Comparison of ENCODE assay signal across 9 mouse cellular contexts in the genomic region with DNA sequence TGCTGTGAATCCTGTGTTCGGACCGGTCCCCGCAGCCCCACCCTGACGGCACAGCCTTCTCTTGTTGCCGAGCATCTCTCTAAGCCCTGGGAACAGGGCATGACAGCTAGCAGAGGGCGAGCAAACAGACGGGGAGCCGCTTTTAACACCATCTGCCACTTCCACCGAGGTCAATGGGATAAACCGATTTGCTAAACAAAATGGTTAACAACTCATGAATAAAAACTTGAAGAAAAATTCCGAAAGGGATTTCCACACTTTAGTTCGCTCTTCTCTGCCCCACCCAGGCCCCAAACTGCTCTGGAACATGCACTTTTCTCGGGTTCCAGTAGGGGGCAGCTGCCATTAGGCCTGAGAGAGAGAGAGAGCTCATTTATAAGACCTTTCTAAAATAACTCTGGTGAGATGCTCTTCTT.
DNase-seq lines count a peak whose midpoint lies in the region; ATAC-seq lines count a peak whose summit lies in the region.
"Had no signal": no experiment of that assay in that cellular context is flagged by ENCODE, and none has a peak within 500 bp of the region (broad histone marks: within the 10 kb centered on the region; RNA-seq: fewer than 3 reads in every experiment).

No protein-coding gene starts in this region.

- 8% methylated on average over 13 of the region's 13 CpGs for WGBS in hindbrain, embryonic 11.5 days
- WGBS in midbrain, embryonic 15.5 days = 2% methylated on average over 13 of the region's 13 CpGs

- H3K27me3 ChIP-seq in hindbrain, embryonic 11.5 days (ENCODE audit: control insufficient read depth, insufficient read depth, low read length) = no peaks in the 10 kb centered on the region
- peaks cover 7% of the 10 kb centered on the region for H3K27me3 ChIP-seq in midbrain, embryonic 15.5 days (replicated peaks)
- H3K27me3 ChIP-seq: lung, embryonic 15.5 days had no signal

- H3K4me3 ChIP-seq in hindbrain, embryonic 11.5 days (ENCODE audit: low read depth, low read length) = no peak overlapping the region
- no peak overlapping the region for H3K4me3 ChIP-seq in midbrain, embryonic 15.5 days
- H3K4me3 ChIP-seq: lung, embryonic 15.5 days had no signal

- H3K4me2 ChIP-seq in hindbrain, embryonic 11.5 days (replicated peaks; ENCODE audit: low read depth, low read length) = no peak overlapping the region
- H3K4me2 ChIP-seq in midbrain, embryonic 15.5 days = 0 out of 2 replicates have a peak overlapping the region, but pooled peaks have one; percentile 2
- H3K4me2 ChIP-seq: lung, embryonic 15.5 days had no signal

- 0 out of 2 replicates have a peak overlapping the region, but pooled peaks have one; percentile 58 for H3K27ac ChIP-seq in hindbrain, embryonic 11.5 days (ENCODE audit: low read depth, low read length)
- no peak overlapping the region for H3K27ac ChIP-seq in midbrain, embryonic 15.5 days
- H3K27ac ChIP-seq: lung, embryonic 15.5 days had no signal

- peak; percentile 89 for ATAC-seq in hindbrain, embryonic 11.5 days (ENCODE audit: low FRiP score)
- peak; percentile 74 for ATAC-seq in midbrain, embryonic 15.5 days (replicated peaks)

- peak overlapping the region; percentile 19; the same call in 1 of the 2 replicates for H3K9ac ChIP-seq in hindbrain, embryonic 11.5 days (ENCODE audit: low read depth, low read length)
- H3K9ac ChIP-seq in midbrain, embryonic 15.5 days = no peak overlapping the region
- H3K9ac ChIP-seq: lung, embryonic 15.5 days had no signal

- DNase-seq in heart, postnatal 10 days = peak; percentile 6 to 27
- DNase-seq in heart, adult 8-10 months (ENCODE audit: low spot score) = no peak
- DNase-seq in urinary bladder, postnatal 14 days (ENCODE audit: low spot score) = peak; percentile 9
- DNase-seq in urinary bladder, adult 2 months (ENCODE audit: low spot score) = no peak
- DNase-seq in hindbrain, embryonic 11.5 days (ENCODE audit: low spot score) = peak; percentile 80
- no peak for DNase-seq in thymus, postnatal 25 days
- DNase-seq in frontal cortex, postnatal 25 days (ENCODE audit: low spot score in 2 of 2) = no peak

- H3K36me3 ChIP-seq in hindbrain, embryonic 11.5 days (ENCODE audit: control insufficient read depth, insufficient read depth, low read length) = no peaks in the 10 kb centered on the region
- H3K36me3 ChIP-seq in midbrain, embryonic 15.5 days (replicated peaks) = no peaks in the 10 kb centered on the region
- H3K36me3 ChIP-seq: lung, embryonic 15.5 days had no signal

- no peaks in the 10 kb centered on the region for H3K9me3 ChIP-seq in hindbrain, embryonic 11.5 days (ENCODE audit: control insufficient read depth, low read length)
- no peaks in the 10 kb centered on the region for H3K9me3 ChIP-seq in midbrain, embryonic 15.5 days
- H3K9me3 ChIP-seq: lung, embryonic 15.5 days had no signal

- intact Hi-C loops in heart, postnatal 10 days (cut with DNase I) = loop anchor here (10.0 kb wide), 1 partner anchor 372 kb away; no protein-coding TSS in a partner anchor

- 0 out of 2 replicates have a peak, but pooled peaks cover 2% of the 10 kb centered on the region for H3K4me1 ChIP-seq in hindbrain, embryonic 11.5 days (replicated peaks; ENCODE audit: control insufficient read depth, insufficient read depth, low read length)
- H3K4me1 ChIP-seq in midbrain, embryonic 15.5 days = peaks cover 9% of the 10 kb centered on the region
- H3K4me1 ChIP-seq: lung, embryonic 15.5 days had no signal

Comparison
In these comparisons a context has a peak if more than half of its experiments do, and no peak if none do; other contexts are left out.
1. DNase-seq: peak in heart, postnatal 10 days (2 of 2), urinary bladder, postnatal 14 days (single experiment) and hindbrain, embryonic 11.5 days (single experiment); none in heart, adult 8-10 months (single experiment), urinary bladder, adult 2 months (single experiment), thymus, postnatal 25 days (single experiment) and frontal cortex, postnatal 25 days (0 of 2).